Mouse (Mus musculus): Measurements from ENCODE around the gene Rpp25. TPM values are rescaled to one million over a fixed set of nuclear protein-coding genes. Genes with fewer than 3 reads are reported as not detected.

The Rpp25 gene
- total RNA-seq, 2 experiments from 2014 or later, result not detected

GRCm38 (mm10) chr9:57501452-57501851 lies 2.4 kb upstream of the Rpp25 start:
- no peak for TF ChIP-seq CTCF (IDR thresholded peaks at IDR 0.05)
- Histone ChIP-seq H3K27ac (no peak overlapping the region), H3K4me3 (no peak overlapping the region)
- DNase-seq, result no peak
- intact Hi-C loops (cut with DNase I), result no loop called here

GRCm38 (mm10) chr9:57501861-57502260 lies 2.0 kb upstream of the Rpp25 start:
- intact Hi-C loops (cut with DNase I), result no loop called here
- DNase-seq, result no peak
- no peak for TF ChIP-seq CTCF (IDR thresholded peaks at IDR 0.05)
- Histone ChIP-seq H3K27ac (no peak overlapping the region), H3K4me3 (no peak overlapping the region)

GRCm38 (mm10) chr9:57502911-57503621 lies 760 bp upstream of the Rpp25 start:
- H3K4me3 ChIP-seq, result peak overlapping the region; percentile 72
- intact Hi-C loops (cut with DNase I), result no loop called here
- H3K27ac ChIP-seq, result no peak overlapping the region
- no peak for TF ChIP-seq CTCF (IDR thresholded peaks at IDR 0.05)
- no peak for DNase-seq

GRCm38 (mm10) chr9:57504381-57504700 lies 515 bp downstream of the Rpp25 start:
- peak; percentile 66 for DNase-seq

GRCm38 (mm10) chr9:57504891-57505290 lies 1.1 kb downstream of the Rpp25 start:
- TF ChIP-seq CTCF (IDR thresholded peaks at IDR 0.05), result no peak
- Histone ChIP-seq H3K4me3 (no peak overlapping the region), H3K27ac (no peak overlapping the region)
- intact Hi-C loops (cut with DNase I), result no loop called here
- no peak for DNase-seq

More at GRCm38 (mm10) chr9:57504381-57504700, 515 bp downstream of the Rpp25 start:
- intact Hi-C loops (cut with DNase I), result no loop called here
- peak; percentile 42; the same call in 1 of the 2 replicates for TF ChIP-seq CTCF (IDR thresholded peaks at IDR 0.05)
- Histone ChIP-seq H3K4me3 (peak overlapping the region; percentile 72), H3K27ac (no peak overlapping the region)

- H3K4me3 ChIP-seq, result no peak overlapping the region
- intact Hi-C loops (cut with DNase I), result no loop called here
- TF ChIP-seq CTCF (IDR thresholded peaks at IDR 0.05), result no peak
- no peak for DNase-seq
- H3K27ac ChIP-seq, result no peak overlapping the region
Observed at GRCm38 (mm10) chr9:57505700-57506099, 1.9 kb downstream of the Rpp25 start.

- H3K4me3 ChIP-seq, result no peak overlapping the region
- DNase-seq, result no peak
- no peak overlapping the region for H3K27ac ChIP-seq
- TF ChIP-seq CTCF (IDR thresholded peaks at IDR 0.05), result no peak
- intact Hi-C loops (cut with DNase I), result no loop called here
Observed at GRCm38 (mm10) chr9:57510577-57510976, 6.8 kb downstream of the Rpp25 start.

GRCm38 (mm10) chr9:57517113-57517512 lies 13.3 kb downstream of the Rpp25 start:
- H3K4me3 ChIP-seq, result no peak overlapping the region
- TF ChIP-seq CTCF (IDR thresholded peaks at IDR 0.05), result peak; percentile 86
- peak; percentile 41 for DNase-seq
- intact Hi-C loops (cut with DNase I), result no loop called here
- H3K27ac ChIP-seq, result no peak overlapping the region

- Histone ChIP-seq H3K27ac (peak overlapping the region; percentile 100), H3K4me3 (peak overlapping the region; percentile 86)
- no peak; the same call in 1 of the 2 replicates for TF ChIP-seq CTCF (IDR thresholded peaks at IDR 0.05)
- intact Hi-C loops (cut with DNase I), result loop anchor here (2.0 to 5.0 kb wide), 2 partner anchors 137 to 244 kb away; partner anchors contain the start of gene Clk3
- DNase-seq, result no peak
Observed at GRCm38 (mm10) chr9:57520375-57521055, 16.7 kb downstream of the Rpp25 start.

- Histone ChIP-seq H3K4me3 (peak within 1 kb of the TSS; percentile 86), H3K27ac (peak within 1 kb of the TSS; percentile 100)
- intact Hi-C loops (cut with DNase I), result loop anchor here (2.0 to 5.0 kb wide), 2 partner anchors 136 to 244 kb away; partner anchors contain the start of gene Clk3
- no peak for TF ChIP-seq CTCF (IDR thresholded peaks at IDR 0.05)
- peak; percentile 98 for DNase-seq
Observed at GRCm38 (mm10) chr9:57521056-57521911, 17.5 kb downstream of the Rpp25 start, which contains the start of gene Cox5a. Gene Cox5a, plus strand, starts transcription at chr9:57521274.

GRCm38 (mm10) chr9:57522114-57522860 lies 18.5 kb downstream of the Rpp25 start:
- intact Hi-C loops (cut with DNase I), result loop anchor here (5.0 kb wide), 1 partner anchor 135 kb away; no protein-coding TSS in a partner anchor

GRCm38 (mm10) chr9:57522861-57523246 lies 19.0 kb downstream of the Rpp25 start:
- intact Hi-C loops (cut with DNase I), result loop anchor here (1.0 to 5.0 kb wide), 2 partner anchors 40 to 134 kb away; no protein-coding TSS in a partner anchor
- no peak for TF ChIP-seq CTCF (IDR thresholded peaks at IDR 0.05)
- Histone ChIP-seq H3K4me3 (peak overlapping the region; percentile 86), H3K27ac (peak overlapping the region; percentile 100)
- no peak for DNase-seq

More at GRCm38 (mm10) chr9:57522114-57522860, 18.5 kb downstream of the Rpp25 start:
- no peak for DNase-seq
- no peak for TF ChIP-seq CTCF (IDR thresholded peaks at IDR 0.05)
- peak overlapping the region; percentile 86 for H3K4me3 ChIP-seq
- peak overlapping the region; percentile 100 for H3K27ac ChIP-seq
